Mouse (Mus musculus) neutrophil, adult 5-6 weeks (primary cell): ENCODE measurements around the gene C1qtnf1. TPM values are rescaled to one million over a fixed set of nuclear protein-coding genes. Genes with fewer than 3 reads are reported as not detected.

Experiments
- ATAC-seq: fragments of 151-379, 151-347 bp; 2 replicates; pipeline ENCODE4 v1.8.0; 2017; ENCODE audit warnings: mild to moderate bottlenecking, moderate TSS enrichment; ENCODE audit not compliant: insufficient number of reproducible peaks, poor library complexity, low FRiP score, severe bottlenecking; ENCODE audit errors: extremely low read depth
- total RNA-seq: library from RNA; stranded (forward); fragments of 200-1000 nt; gene quantifications from 2 replicates; pipeline ENCODE4 v1.2.3, GENCODE M21; 2017

The C1qtnf1 gene
- total RNA-seq, 1 experiment from 2014 or later, result not detected

GRCm38 (mm10) chr11:118459051-118459450 is 31.0 kb downstream of the C1qtnf1 start:
- 0 out of 2 replicates have a peak, but pooled peaks have one; percentile 13 for ATAC-seq

GRCm38 (mm10) chr11:118459536-118459935 is 31.5 kb downstream of the C1qtnf1 start:
- no peak for ATAC-seq

GRCm38 (mm10) chr11:118460280-118460679 is 32.3 kb downstream of the C1qtnf1 start:
- no peak for ATAC-seq

GRCm38 (mm10) chr11:118467441-118468035 is 39.5 kb downstream of the C1qtnf1 start:
- no peak for ATAC-seq

- no peak for ATAC-seq
These were observed 41.6 kb downstream of the C1qtnf1 start for GRCm38 (mm10) chr11:118469509-118470160.

GRCm38 (mm10) chr11:118470234-118470966 is 42.4 kb downstream of the C1qtnf1 start:
- ATAC-seq, result no peak

- ATAC-seq, result no peak
These were observed 43.7 kb downstream of the C1qtnf1 start for GRCm38 (mm10) chr11:118471676-118472075.

GRCm38 (mm10) chr11:118473161-118473560 is 45.2 kb downstream of the C1qtnf1 start:
- no peak for ATAC-seq

GRCm38 (mm10) chr11:118473842-118474500 is 46.0 kb downstream of the C1qtnf1 start:
- ATAC-seq, result no peak

- no peak for ATAC-seq
These were observed 47.6 kb downstream of the C1qtnf1 start for GRCm38 (mm10) chr11:118475496-118476083.

- peak; percentile 96 for ATAC-seq
These were observed 48.7 kb downstream of the C1qtnf1 start, which contains the start of gene Engase for GRCm38 (mm10) chr11:118476396-118477373. Gene Engase (plus strand): TSS chr11:118476829.

- no peak for ATAC-seq
These were observed 51.8 kb downstream of the C1qtnf1 start for GRCm38 (mm10) chr11:118479776-118480175.

- ATAC-seq, result no peak
These were observed 53.2 kb downstream of the C1qtnf1 start for GRCm38 (mm10) chr11:118481231-118481630.

GRCm38 (mm10) chr11:118481751-118482150 is 53.7 kb downstream of the C1qtnf1 start:
- no peak for ATAC-seq

- ATAC-seq, result no peak
These were observed 56.2 kb downstream of the C1qtnf1 start for GRCm38 (mm10) chr11:118484169-118484568.

- no peak for ATAC-seq
These were observed 57.3 kb downstream of the C1qtnf1 start for GRCm38 (mm10) chr11:118485338-118485737.

- ATAC-seq, result no peak
These were observed 57.8 kb downstream of the C1qtnf1 start for GRCm38 (mm10) chr11:118485780-118486179.

- no peak for ATAC-seq
These were observed 58.3 kb downstream of the C1qtnf1 start for GRCm38 (mm10) chr11:118486281-118486680.
